Mouse (Mus musculus) lung, postnatal 10 days (tissue): ENCODE results near the gene Plpp2.

Experiments
- DNase-seq: peaks from one replicate; pipeline ENCODE4 v3.0.0; 2021

The Plpp2 gene

DNA sequence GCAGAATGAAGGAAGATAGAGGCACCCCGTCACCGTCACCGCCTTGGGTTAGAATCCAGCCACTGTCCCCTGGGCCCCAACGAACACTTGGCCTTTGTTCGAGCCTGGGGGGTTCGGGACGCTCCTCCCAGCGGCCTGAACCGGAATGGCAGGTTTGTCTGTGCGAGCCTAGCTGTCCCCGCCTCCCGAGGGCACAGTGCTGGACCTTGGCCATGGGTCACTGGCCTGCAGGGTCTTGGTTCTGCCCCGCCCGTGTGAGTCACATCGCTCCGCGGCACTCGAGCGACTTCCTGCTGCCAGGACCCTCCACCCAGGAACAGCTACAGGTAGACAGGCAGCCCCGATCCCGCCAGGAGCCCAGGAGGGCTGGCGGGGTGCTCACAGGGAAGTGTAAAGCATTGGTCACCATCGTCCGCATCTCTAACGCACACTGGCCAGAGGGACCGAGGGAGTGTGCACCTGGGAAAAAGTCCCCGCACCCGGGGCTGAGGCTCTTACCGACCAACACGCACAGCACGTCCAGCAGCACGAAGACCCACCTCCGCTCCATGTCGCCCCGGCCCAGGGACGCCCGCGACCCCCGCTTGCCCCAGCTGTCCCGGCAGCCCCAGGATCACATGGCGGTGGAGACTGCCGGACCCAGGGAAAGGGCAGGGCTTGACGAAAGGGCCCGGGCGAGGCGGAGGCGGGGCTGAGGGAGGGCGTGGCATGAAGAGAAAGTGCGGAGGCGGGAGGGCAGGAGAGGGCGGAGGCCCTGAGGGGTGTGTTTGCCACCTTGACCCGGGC, at the start of gene Plpp2:
Gene Plpp2, minus strand, starts transcription at position 671 of the 786 bp plus-strand sequence.
- DNase-seq, result peak; percentile 91

DNA sequence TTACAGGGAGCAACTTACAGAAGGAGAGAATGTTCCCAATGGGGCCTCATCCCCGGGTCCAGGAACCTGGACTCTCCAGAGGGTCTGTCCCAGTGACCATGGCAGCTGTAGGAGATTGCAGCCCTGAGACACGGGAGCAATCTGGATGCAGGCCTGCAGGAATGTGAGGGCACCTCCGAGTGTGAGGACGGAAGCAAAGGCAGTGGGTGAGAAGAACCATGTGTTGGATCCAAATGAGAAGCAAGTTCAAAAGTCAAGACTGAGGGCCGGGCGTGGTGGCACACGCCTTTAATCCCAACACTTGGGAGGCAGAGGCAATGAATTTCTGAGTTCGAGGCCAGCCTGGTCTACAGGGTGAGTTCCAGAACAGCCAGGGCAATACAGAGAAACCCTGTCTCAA, 47.9 kb upstream of the Plpp2 start:
- DNase-seq, result no peak

- DNase-seq, result peak; percentile 46
Measured at GRCm38 (mm10) chr10:79580811-79581210, 47.2 kb upstream of the Plpp2 start.

DNA sequence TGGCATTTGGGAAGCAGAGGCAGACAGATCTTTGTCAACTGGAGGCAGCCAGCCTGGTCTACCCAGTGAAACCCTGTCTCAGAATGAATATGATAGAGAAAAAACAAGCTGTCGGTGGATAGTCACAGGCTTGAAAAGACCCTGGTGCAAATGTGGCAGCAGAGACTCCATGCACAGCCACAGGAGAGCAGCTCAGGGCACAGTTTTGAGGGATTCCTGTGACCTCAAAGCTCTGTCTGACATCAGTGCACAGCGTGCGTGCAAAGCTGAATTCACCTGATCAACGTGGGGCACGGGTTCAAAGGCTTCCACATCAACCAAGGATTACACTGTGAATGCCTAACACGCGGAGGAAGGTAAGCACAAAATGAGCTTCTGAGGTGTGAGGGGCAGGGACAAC, 46.8 kb upstream of the Plpp2 start:
- no peak for DNase-seq

GRCm38 (mm10) chr10:79579781-79580180, 46.2 kb upstream of the Plpp2 start:
- DNase-seq, result no peak

GRCm38 (mm10) chr10:79578891-79579290, 45.3 kb upstream of the Plpp2 start:
- DNase-seq, result no peak

GRCm38 (mm10) chr10:79578276-79578675, 44.7 kb upstream of the Plpp2 start:
- DNase-seq, result no peak

- no peak for DNase-seq
Measured at GRCm38 (mm10) chr10:79577376-79577775, 43.8 kb upstream of the Plpp2 start.

- no peak for DNase-seq
Measured at GRCm38 (mm10) chr10:79575754-79576153, 42.2 kb upstream of the Plpp2 start.

DNA sequence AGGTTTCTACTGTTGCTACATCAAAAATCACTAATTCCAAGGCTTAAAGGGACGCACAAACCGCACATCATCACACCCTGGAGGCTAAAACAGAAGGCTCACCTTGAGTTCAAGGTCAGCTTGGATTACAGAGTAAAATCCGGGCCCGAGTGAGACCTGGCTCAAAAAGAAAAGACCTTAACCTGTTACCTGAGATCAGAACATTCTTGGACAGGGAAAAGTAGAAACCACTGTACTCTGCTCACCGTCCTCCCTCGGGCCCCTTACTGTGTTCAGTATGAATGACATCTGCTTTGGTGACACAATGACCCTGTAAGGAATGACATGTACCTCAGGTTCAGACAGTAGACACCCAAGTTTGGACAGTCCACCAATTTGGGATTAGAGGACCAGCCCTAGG, 41.2 kb upstream of the Plpp2 start:
- no peak for DNase-seq

DNA sequence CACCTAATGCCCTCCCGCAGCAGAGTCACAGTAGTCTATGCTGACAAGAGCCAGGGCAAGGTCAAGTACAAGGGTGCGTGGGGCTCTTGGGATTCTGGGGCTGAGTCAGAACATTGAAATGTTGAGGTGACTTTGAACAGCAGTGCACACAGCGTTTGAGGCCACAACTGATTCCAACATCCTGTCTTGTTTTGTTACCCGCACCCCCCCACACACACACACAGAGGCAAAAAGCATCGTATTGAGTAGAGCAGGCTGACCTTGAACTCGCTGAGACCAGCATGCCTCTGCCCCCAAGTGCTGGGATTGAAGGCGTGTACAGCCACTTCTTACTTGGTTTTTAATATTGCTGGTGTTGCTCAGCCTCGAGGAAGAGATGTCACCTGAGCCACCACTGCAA, 40.8 kb upstream of the Plpp2 start:
- no peak for DNase-seq

- DNase-seq, result no peak
Measured at GRCm38 (mm10) chr10:79573611-79574010, 40.0 kb upstream of the Plpp2 start.

DNA sequence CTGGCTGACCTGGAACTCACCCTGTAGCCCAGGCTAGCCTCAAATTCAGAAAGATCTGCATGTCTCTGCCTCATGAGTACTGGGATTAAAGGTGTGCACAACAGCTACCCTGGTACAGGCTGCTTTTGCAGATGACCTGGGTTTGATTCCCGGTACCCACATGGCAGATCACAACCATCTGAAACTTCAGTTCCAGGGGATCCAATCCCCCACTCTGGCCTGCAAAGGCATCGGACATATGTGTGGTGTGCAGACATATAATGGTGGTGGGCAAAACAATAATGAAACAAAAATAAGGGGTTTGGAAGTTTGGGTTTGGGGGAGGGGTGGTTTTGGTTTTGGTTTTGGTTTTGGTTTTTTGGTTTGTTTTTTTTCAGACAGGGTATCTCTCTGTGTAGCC, 37.7 kb upstream of the Plpp2 start:
- no peak for DNase-seq

- DNase-seq, result no peak
Measured at GRCm38 (mm10) chr10:79569921-79570320, 36.3 kb upstream of the Plpp2 start.

GRCm38 (mm10) chr10:79559716-79560115, 26.1 kb upstream of the Plpp2 start:
- DNase-seq, result no peak

GRCm38 (mm10) chr10:79557496-79557895, 23.9 kb upstream of the Plpp2 start:
- no peak for DNase-seq

DNA sequence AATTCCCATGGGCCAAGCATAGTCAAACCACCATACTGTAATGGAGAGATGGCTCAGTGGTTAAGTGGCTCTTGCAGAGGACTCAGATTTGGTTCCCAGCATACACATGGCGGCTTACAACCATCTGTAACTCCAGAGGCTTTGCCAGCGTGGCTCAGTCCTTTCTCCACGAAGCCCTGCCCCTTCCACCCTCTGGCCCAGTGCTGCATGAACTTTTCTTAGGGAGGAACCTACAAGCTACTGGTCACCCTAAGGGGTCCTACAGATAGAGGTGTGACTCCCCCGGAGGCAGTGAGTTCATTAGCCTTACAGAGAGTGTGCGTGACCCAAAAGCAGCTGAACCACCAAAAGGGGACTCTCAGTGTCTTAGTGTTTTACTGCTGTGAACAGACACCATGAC, 23.4 kb upstream of the Plpp2 start:
- DNase-seq, result no peak

DNA sequence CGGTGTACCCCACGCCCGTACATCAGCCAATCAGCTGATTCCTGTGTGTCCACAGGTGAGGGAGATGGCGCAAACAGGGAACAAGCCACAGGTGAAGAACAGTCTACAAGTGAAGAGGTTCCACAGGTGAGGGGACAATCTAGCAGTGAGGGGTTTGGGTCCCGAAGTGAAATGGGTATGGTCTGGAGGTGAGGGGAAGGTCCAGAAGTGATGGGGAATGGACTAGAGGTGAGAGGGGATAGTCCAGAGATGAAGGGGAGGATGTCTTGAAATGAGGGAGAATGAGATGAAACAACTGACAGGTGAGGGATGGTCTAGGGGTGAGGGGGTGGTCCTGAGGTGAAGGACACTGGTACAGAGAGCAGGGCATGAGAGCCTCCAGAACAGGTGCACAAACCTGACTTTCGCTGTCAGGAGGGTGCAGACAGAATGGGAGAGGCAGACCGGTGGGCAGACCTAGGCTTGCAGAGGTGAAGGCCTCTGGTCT, 21.7 kb upstream of the Plpp2 start:
- no peak for DNase-seq

DNA sequence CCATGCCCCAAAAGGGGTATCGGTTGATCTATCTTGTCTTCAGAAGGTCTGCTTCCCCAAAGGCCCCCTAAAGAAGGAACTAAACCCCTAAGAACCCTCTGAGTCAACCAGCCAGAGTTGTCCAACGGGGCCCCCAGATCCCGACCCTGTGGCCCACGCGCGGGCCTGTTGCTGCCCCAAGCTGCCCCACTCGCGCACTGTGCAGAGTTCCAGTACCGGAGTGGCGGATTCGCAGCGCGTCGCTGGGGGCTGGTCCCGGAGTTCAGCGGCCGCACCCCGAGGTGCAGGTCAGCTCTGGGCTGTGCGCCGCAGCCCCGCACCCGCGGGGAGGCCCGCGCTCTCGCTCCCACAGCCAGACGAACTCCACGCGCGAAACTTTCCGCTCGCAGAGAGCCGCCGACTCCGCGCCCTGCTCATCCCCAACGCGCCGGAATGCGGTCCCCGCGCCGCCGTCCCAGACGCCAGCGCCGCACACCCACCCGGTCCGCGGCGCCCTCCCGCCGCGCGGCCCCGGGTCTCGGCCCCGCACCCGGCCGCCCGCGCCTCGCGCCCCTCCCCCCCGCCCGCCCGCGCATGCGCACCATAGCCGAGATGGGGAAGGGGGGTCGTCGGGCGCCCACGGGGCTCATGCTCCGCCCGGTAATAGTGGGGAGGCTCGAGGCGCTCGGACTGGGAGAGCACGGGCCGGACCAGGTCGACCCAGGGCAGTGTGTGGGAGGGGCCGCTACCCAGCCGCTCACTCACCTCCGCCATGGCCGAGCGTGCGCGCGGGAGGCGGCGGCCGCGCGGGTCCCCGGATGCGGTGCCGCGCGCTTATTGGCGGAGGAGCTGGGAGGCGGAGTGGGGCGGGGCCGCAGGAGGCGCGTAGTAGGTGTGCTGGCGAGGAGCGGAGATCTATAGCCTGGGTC, 21.0 kb upstream of the Plpp2 start, which contains the start of gene Mier2:
Gene Mier2, minus strand, starts transcription at position 870 of the 908 bp plus-strand sequence.
- peak; percentile 75 for DNase-seq

GRCm38 (mm10) chr10:79553691-79554090, 20.1 kb upstream of the Plpp2 start:
- no peak for DNase-seq

- DNase-seq, result no peak
Measured at GRCm38 (mm10) chr10:79553176-79553575, 19.6 kb upstream of the Plpp2 start.

DNA sequence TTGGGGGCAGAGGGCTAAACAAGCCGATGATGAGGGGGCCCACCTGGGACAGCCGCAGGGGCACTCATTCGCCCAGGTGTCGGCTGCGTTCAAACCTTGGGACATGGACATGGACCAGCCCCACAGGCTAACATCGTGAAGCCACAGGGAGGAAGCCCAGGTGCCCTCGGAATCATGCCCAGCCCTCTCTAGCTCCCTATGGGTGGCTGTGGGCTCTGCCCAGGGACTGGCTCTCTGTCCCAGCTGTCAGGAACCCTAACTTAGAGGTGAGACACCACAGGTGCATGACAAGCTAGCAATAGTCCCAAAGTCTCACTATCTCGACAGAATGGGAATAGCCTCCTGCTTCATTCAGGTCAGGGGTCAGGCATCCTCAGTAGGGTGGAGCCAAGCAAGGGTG, 18.9 kb upstream of the Plpp2 start:
- no peak for DNase-seq

DNA sequence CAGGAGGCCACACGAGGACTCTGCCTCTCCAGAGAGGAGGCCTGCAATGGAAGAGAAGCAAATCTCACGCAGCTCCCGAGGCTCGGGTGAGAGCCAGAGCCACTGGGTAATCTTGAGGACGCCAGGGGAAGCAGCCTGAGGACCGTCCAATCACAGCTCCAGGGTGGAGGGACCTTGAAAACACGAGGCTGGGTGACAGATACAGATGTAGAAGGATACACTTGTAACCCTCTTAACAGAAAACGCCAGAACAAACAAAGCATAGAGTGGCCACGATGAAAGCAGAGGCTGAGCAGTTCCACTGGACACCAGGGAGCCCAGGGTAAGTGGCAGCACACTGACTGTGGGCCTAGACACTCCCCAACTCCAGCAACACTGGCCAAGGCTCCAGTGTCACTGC, 16.8 kb upstream of the Plpp2 start:
- DNase-seq, result no peak
